Mouse (Mus musculus) c-Kit-positive CD71-positive TER-119-negative erythroid progenitor cells, embryonic 14.5 days (primary cell): ENCODE measurements around the gene Syt6.
"Not testable (repeated sequence)": the region's sequence is repeated elsewhere in the genome, so short reads cannot be mapped to it uniquely, and the experiment has no call there.

Source experiments
- DNase-seq: peaks from one replicate; pipeline ENCODE4 v3.0.0-alpha.2; 2013; ENCODE audit warnings: low read depth

Gene Syt6

GRCm38 (mm10) chr3:103601011-103601410, 26.0 kb downstream of the Syt6 start:
- DNase-seq = no peak

GRCm38 (mm10) chr3:103601561-103601960, 26.5 kb downstream of the Syt6 start:
- DNase-seq = no peak

- no peak for DNase-seq
Observed at GRCm38 (mm10) chr3:103606045-103606597, 31.1 kb downstream of the Syt6 start.

GRCm38 (mm10) chr3:103606660-103607595, 31.9 kb downstream of the Syt6 start:
- DNase-seq = no peak

- DNase-seq = no peak
Observed at GRCm38 (mm10) chr3:103610231-103610630, 35.2 kb downstream of the Syt6 start.

- DNase-seq = no peak
Observed at GRCm38 (mm10) chr3:103612636-103613355, 37.8 kb downstream of the Syt6 start.

- no peak for DNase-seq
Observed at GRCm38 (mm10) chr3:103615621-103616020, 40.6 kb downstream of the Syt6 start.

- DNase-seq = no peak
Observed at GRCm38 (mm10) chr3:103616981-103617380, 42.0 kb downstream of the Syt6 start.

- DNase-seq = no peak
Observed at GRCm38 (mm10) chr3:103620101-103620500, 45.1 kb downstream of the Syt6 start.

GRCm38 (mm10) chr3:103623893-103624470, 49.0 kb downstream of the Syt6 start:
- DNase-seq = no peak

GRCm38 (mm10) chr3:103624591-103625051, 49.6 kb downstream of the Syt6 start:
- DNase-seq = no peak

GRCm38 (mm10) chr3:103625169-103625568, 50.1 kb downstream of the Syt6 start:
- DNase-seq = no peak

- no peak for DNase-seq
Observed at GRCm38 (mm10) chr3:103626481-103626880, 51.5 kb downstream of the Syt6 start.

- DNase-seq = no peak
Observed at GRCm38 (mm10) chr3:103627661-103628060, 52.6 kb downstream of the Syt6 start.

GRCm38 (mm10) chr3:103633124-103633523, 58.1 kb downstream of the Syt6 start:
- no peak for DNase-seq

GRCm38 (mm10) chr3:103633831-103634230, 58.8 kb downstream of the Syt6 start:
- DNase-seq = no peak

GRCm38 (mm10) chr3:103634256-103634655, 59.2 kb downstream of the Syt6 start:
- no peak for DNase-seq

GRCm38 (mm10) chr3:103637641-103638040, 62.6 kb downstream of the Syt6 start:
- DNase-seq = no peak

GRCm38 (mm10) chr3:103640226-103640803, 65.3 kb downstream of the Syt6 start:
- DNase-seq = no peak

GRCm38 (mm10) chr3:103641301-103641700, 66.3 kb downstream of the Syt6 start:
- DNase-seq = no peak

GRCm38 (mm10) chr3:103645968-103646367, 70.9 kb downstream of the Syt6 start, which contains the start of gene Atg4a-ps:
Gene Atg4a-ps, minus strand, starts transcription at chr3:103646068.
- DNase-seq = not testable (repeated sequence)
